Mouse (Mus musculus) adipocyte (in vitro differentiated cells): ENCODE data around the gene Myo16.
A peak's percentile ranks its signal among the peaks of the same experiment; 100 is the strongest.

Experiments
- DNase-seq: peaks from one replicate; pipeline ENCODE4 v3.0.0-alpha.2; 2016; ENCODE audit warnings: low spot score

Myo16 gene

DNA sequence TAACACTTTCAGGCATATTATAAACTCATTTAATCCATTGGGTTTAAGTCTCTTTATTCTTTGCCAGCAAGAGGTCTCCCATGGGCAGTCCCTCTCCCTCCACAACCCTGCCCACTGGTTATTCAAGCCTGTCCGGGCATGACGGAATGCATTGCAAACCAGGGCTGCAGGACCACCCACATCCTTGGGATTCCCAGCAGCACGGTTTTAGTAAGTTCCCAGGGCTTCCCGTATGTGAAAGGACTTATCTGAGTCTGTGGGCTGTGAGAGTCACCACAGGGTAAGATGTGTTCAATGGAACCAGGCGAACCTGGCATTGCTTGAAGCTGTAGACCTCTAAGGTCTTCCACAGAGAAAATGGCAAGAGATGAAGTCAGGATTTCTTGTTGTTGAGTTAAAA is 471.6 kb downstream of the Myo16 start:
- no peak for DNase-seq

DNA sequence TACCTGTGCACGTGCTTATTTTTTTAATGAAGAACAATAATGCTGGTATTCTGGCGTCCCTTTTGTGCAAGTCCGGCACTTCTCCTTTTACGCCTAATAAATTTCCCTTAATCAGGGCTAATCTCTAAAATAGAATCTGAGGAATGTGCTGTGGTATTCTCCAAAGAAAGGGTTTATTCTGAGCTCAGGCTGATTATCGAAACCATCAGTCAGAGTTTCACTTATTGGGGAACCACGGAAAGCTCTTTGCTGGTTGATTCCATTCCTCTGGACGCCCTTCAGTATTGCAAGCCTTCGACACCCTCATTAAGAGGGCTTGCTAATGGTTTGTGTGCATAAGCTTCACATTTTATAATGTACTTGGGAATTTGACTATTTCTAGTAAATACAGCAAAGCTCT is 475.0 kb downstream of the Myo16 start:
- no peak for DNase-seq

DNA sequence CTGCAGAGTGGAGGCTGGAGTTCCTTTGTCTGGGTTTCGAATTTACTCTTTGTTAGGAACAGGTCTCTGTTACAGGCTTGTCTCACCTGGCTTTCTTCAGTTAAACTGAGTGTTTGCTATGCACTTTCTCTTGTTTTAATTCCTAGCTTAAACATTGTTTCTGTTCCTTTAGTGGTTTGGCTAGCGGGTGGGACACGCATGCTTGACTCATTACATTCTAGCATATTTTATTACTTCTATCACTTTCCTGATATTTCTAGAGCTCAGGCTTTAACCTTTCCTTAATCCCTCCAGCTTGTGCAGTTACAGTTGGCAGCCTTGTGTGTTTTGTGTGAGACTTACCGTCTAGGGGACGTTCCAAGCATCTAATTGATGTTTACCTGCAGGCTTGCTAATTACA is 476.2 kb downstream of the Myo16 start:
- DNase-seq, result no peak

DNA sequence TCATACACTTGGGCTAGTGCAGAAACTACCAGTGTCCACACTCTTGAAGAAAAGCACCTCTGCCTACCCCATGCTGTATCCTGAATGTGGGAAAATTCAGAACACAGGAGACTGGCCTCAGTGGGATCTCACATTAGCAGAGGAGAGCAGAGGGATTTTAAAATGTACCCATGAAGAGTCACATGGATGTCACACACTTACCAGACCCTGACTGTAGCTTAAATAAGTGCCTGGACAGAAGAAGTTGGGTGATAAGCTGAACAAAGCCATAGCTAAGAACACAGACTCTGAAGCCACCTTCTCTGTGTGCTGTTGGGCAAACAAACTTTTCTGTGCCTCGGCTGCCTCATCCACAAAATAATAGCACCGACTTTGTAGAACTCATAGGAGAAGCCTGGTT is 477.3 kb downstream of the Myo16 start:
- DNase-seq, result no peak

GRCm38 (mm10) chr8:10632603-10633002 is 478.9 kb downstream of the Myo16 start:
- no peak for DNase-seq

DNA sequence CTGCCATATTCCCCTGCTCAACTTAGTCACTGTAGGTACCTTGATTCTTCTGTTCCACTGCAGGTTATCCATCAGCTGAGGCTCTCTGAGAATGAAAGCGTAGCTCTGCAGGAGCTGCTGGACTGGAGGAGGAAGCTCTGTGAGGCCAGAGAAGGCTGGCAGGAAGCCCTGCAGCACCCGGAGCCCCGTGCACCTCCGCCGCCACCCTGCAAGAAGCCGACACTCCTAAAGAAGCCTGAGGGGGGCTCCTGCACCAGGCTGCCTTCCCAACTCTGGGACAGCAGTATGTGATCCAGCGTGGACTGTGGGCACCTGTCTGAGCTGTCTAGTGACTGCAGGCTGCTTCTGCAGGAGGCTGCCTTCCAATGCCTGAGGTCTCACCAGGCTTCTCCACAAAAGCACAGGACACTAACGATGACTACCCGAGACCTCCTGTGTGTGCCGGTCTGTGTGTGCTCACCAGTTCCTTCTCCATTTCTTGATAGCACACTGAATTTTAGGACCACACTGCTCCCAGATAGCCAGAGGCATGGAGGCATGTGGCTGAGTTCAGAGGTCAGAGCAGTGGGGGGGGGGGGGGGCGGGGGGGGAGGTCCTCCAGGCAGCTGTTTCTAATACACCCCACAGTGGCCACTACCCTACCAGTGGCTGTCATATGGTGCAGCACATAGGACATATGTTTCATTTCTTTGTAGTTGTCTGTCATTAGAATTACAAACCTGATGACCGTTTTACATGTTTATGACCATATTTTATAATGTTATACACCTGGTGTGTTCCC is 479.8 kb downstream of the Myo16 start:
- DNase-seq, result no peak

- DNase-seq, result no peak
These were observed 480.7 kb downstream of the Myo16 start for GRCm38 (mm10) chr8:10634421-10634820.

DNA sequence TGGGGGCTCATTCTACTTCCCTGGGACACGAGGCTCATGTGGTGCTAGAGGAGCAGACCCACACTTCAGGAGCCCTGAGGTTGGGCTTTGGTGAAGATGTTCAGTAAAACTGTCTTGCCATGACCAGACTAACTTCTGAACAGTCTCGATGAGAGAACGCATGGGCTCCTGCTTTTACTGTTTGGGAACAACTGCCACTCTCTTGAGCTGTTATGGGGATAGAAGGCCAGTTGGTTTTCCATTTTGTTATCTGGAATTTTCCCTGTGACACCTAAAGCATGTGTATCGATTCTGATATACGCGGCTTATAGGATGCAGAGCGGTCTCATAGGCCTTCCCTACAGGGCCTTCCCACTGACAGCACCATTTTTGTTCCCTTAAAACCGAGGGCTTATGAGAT is 485.2 kb downstream of the Myo16 start:
- no peak for DNase-seq

DNA sequence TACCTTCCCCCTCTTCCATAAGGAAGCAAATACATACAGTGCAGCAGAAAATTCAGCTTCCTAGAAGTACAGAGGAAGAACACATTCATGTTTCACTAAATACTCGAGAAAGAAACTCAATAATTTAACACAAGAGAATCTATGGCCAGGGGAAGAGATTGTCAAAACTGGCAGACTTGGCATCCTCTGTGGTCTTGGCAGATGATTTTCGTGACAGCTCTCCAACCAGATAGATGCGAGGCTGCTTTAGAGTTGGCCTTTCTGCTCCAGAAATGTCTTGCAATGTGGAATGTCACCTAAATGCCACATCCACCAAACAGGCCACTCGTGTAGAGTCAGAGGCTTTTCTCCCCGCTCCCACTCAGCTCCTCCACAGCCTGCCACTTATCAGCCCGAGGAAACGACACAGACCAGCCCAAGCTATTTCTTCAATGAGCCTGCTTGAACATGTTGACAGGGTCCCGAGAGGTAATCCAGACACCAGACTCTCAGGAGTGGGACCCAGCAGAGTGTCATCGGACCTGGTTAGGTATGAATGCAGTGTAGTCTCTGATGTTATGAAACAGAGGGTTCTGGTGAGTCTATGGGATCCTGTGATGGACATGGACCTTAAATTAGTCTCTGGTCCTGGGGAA is 486.6 kb downstream of the Myo16 start:
- no peak for DNase-seq

DNA sequence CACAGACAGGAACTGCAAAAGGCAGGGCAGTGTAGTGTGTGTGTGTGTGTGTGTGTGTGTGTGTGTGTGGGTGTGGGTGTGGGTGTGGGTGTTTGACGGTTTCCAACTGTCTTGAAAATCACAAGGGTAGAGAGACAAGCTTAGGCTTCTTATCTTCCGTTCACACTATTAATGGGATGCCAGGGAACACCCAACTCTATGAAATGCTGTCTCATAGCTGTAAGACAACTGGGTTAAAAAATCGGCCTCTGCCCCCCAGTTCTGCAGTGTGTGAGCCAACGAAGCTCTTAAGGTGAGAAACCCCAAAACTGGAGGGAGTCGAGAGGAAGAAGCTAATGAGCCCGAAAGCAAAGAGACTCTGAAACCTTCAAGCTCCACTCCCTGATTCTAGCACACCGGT is 487.1 kb downstream of the Myo16 start:
- DNase-seq, result no peak

DNA sequence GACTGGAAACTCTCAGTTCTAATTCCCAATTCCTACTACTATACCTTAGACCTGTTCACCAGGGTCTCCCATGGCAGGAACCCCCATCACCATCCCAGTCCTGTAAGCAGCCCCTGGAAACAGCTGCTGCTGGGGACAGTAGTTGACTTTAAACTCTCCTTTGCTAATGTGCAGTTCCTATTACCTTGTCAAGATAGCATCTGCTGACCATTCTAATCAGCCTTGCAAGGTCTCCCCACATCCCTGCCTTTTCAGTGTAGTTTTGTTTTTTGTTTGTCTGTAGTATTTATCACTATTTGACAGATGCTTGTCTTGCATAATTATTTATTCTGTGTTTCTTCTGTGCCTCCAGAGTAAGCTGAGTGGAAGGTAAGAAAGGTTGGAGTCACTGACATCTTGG is 487.6 kb downstream of the Myo16 start:
- DNase-seq, result no peak

DNA sequence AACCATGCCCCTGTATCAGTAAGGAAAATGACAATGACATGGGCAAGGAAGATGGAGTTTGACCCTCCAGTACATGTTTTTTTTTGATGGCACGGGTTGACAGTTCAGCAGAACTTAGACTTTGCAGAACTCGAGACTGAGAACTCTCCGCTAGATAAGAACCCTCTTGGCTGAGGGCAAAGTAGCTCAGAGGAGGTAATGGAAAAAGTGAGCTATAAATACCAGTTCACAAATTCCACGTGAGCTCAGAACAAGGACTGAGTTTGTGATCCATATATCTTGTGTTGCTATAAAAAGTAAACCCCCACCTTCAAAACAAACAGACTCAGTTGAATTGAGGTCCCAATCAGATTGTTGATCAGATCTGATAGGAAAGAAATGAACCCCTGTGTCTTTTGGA is 489.5 kb downstream of the Myo16 start:
- no peak for DNase-seq

- no peak for DNase-seq
These were observed 490.8 kb downstream of the Myo16 start for GRCm38 (mm10) chr8:10644481-10644880.

GRCm38 (mm10) chr8:10645740-10646139 is 492.0 kb downstream of the Myo16 start:
- DNase-seq, result no peak

- peak; percentile 27 for DNase-seq
These were observed 492.8 kb downstream of the Myo16 start for GRCm38 (mm10) chr8:10646485-10646884.

- DNase-seq, result no peak
These were observed 498.0 kb downstream of the Myo16 start for GRCm38 (mm10) chr8:10651546-10652315.

- DNase-seq, result no peak
These were observed 499.6 kb downstream of the Myo16 start for GRCm38 (mm10) chr8:10653282-10653681.

- no peak for DNase-seq
These were observed 501.3 kb downstream of the Myo16 start for GRCm38 (mm10) chr8:10654922-10655518.

DNA sequence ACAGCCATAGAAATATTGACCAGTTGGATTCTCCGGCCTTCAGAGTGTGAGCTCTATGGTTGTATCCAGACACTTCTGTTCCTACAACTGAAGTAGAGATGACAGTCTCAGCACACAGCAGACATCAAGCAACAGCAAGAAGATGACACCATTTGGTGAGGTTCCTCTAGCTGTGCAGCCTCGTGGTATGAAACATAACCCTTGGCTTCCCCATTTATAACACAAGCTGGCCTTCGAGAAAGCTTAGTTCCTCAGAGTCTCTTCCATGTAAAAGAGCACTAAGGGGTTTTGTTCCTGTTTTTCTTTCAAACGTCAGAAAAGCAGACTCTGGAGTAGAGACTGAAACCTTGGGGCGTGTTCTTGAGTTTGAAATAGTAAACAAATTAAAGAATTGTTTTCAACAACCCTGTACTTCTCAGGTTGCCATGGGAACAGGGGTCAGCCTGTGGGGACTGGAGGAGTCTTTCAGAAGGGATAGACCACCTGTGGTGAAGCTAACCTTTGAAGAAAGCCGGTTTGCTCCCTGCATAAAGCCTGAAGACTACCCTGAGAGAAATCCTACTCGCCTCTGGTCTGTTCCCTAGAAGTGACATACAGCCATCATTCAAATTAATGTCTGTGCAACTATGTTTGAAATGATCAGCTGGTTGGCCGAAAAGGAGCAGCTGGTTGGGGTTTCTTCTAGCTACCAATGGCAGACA is 510.2 kb downstream of the Myo16 start:
- no peak for DNase-seq

DNA sequence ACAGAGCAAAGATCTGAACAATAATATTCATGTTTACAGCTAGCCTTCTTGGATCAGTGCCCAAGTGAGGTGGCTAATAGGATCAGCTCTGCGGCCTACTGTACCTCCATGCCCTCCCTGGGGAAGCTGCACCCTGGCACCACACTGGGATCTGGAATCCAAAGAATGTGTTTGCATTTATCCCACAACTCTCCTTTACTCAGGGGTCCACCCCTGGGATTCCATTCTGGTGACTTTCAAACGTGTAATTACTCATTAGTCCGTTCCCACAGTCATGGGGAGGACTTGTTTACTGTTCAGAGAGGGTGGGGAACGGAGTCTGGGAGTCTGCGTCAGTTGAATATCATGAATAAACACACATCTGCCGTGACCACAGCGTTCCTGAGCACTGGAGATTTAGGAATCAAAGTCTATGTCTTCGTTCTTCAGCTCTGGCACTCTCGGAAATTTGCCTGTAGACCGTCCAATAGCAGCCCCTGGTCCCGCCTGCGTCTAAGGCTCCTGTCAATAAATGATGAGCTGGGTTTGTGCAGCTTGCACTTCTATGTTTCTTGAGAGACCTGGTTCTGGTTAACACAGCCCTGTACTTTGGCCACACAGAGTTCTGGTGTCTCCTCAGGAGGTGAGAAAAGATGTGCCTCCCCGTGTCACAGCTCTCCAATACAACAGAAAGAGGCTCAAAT is 511.3 kb downstream of the Myo16 start:
- DNase-seq, result no peak

DNA sequence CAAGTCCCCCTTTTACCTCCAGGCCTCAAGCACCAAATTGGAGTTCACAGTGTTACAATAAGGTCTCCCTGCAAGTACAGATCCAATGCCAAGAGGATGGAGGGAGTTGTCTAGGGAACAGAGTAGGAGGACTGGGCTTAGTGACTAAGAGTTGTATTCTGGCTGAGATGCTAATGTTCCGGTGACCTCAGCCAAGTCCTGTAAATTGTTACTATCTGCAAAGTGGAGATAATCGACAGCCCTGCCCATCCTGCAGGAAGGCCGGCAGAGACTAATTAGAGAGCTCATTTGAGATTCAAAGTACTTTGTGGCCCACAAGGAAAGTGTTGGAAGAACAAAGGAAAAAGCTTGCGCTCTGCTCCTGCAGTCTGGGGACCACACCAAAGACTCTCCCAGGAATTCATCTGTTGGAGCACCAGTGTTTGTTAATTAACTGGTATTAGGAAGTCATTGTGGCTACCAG is 512.1 kb downstream of the Myo16 start:
- no peak for DNase-seq
